Mouse (Mus musculus): Measurements from ENCODE around the gene Ciao2b. TPM values are rescaled to one million over a fixed set of nuclear protein-coding genes. Genes with fewer than 3 reads are reported as not detected.
A peak's percentile ranks its signal among the peaks of the same experiment; 100 is the strongest.

Gene Ciao2b
- total RNA-seq, 2 experiments from 2014 or later: 27.1 to 32.0 TPM

DNA sequence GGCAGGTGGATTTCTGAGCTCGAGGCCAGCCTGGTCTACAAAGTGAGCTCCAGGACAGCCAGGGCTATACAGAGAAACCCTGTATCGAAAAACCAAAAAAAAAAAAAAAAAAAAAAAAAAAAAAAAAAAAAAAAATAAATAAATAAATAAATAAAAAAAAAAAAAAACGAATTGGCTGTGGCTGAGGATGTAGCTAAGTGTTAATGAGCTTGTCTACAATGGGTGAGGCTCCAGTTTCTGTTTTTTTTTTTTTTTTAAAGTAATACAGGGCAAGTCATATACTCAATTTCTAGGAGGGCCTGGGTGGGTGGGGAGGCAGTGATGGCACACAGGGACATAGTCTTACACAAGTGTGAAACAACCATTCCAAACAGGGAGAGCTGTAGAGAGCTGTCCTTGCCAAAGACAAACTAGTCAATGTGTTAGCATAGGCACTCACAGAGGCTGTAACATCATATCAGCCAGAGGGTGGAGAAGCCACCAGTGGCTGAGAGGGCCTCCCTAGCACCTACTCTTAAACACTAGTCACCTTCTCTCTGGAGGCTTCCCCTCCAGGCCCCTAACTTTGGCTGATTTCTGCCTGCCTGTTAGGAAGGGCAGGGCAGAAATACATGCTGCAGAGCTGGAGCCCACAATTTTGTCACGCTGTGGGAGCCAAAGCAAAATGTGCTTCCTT, 14.6 kb downstream of the Ciao2b start:
- DNase-seq: no peak
- intact Hi-C loops (cut with DNase I; ENCODE audit: low total_unique reads): no loop called here

DNA sequence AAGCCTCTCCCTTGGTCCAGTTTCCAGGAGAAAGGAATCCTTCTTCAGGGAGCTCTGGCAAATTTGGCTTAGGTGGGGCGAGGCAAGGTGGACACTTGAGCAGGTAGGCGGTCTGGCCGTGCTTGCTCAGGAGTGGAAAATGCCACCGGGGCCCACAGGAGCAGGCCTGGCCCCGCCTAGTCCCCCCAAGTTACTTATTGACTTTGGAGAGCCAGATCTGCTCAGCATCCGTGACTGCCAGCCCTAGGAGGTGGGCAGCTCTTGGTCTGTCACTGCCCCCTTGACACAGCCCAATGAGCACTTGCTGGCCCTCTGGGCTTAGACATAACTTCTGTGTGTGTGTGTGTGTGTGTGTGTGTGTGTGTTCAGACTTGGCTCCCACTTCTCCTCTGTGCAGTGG, 17.6 kb downstream of the Ciao2b start, which contains the start of gene Cdh16:
Gene Cdh16 (minus strand): TSS at position 236 of the 400 bp plus-strand sequence.
- intact Hi-C loops (cut with DNase I; ENCODE audit: low total_unique reads): no loop called here
- DNase-seq: no peak

DNA sequence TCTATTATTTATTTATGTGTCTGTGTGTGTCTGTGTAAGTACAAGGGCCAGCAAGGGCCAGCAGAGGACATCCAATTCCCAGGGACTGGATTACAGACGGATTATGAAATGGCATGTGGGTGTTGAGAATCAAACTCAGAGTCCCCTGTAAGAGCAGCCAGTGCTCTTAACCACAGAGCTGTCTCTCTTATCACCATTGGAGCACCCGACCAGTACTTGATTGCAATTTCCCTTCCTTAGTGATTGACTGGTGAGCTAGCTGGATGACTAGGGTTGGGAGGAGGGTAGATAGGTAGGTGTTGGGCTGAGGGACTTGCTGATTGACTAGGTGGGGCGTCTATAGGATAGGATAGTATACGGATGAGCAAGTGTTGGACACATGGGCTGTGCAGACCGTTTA, 21.0 kb downstream of the Ciao2b start:
- no peak for DNase-seq
- intact Hi-C loops (cut with DNase I; ENCODE audit: low total_unique reads): no loop called here

DNA sequence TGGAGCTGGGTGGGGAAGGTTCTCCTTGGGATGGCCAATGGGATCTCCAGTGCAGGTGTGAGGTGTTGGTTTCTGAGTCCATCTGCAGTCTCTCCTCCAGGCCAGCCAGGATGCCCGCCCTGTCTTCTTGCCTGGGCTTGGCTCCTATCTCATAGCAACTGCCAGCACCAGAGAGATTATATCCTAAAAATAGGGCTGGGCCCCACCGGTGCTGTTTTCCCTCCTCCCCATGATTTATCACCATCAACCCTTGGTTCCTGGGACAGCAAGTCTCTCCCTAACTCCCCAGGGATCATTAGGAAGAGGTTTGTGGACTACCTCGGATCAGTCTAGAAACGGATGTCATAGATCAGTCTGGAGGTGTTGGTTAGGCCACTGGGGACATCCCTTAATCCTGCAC, 28.6 kb downstream of the Ciao2b start:
- DNase-seq: no peak
- intact Hi-C loops (cut with DNase I; ENCODE audit: low total_unique reads): no loop called here

DNA sequence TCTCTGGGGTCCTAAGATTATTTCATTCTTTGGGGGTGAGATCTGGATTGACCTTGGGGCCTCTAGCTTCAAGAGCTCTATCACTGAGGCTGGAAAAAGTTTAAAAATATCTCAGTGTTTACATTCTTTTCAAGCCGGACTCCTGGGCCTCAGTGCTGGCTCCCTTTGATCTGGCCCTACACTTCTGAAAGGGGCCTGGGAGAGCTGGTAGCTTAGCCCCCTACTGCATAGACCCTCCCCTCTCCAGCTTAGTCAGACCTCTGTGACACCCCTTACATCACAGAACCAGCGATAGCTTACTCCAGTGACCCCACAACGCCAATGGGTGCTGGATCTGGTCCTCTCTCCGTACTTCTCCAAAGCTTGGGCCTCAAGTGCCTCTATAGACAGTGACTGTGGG, 30.2 kb downstream of the Ciao2b start:
- intact Hi-C loops (cut with DNase I; ENCODE audit: low total_unique reads): no loop called here

DNA sequence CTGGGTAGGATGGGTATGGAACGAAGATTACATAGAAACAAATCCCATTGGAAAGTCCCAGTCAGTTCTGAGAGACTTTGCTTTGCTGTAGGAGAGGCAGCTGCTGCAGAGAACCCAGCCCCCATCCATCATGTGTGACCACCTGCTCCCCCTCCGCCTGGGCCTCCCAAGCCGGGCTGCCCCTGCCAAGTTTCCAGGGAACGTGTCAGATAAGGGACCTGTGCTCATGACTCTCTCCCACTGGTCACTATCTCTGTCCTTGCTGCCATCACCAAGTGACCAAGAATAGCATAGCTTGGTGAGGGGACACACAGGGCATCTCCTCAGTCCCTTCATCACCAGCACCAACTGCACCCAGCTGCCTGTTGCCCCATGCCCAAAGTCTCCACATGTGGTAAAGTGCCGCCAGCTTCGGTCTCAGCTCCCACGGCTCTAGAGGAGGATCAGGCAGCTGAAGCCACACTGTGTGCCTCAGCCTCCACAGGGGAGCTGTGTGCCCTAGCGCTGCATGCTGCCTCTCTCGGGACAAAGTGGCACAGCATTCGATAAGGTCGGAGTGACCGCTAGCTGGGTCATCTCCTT, 31.5 kb downstream of the Ciao2b start:
- DNase-seq: no peak
- intact Hi-C loops (cut with DNase I; ENCODE audit: low total_unique reads): no loop called here

More for the DNA sequence above, 30.2 kb downstream of the Ciao2b start:
- no peak for DNase-seq

DNA sequence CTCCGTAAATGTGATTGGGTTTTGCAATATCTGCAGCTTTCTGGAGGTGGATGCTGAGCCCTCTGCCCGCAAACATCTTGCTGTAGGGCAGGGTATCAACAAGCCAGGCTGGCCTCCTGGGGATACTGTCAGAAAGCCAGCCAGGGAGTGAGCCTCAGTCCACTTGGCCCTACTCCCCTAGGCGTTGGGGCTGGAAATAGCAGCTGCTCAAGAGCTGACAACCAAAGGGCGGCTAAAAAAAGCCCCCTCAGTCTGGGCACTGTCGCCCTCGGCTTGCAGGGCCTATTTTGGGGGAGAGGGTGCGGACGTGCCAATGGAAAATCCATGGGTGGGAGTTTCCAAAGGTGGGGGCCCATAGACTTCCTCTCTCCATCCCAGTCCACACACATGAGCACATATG, 32.5 kb downstream of the Ciao2b start:
- DNase-seq: peak; percentile 58
- intact Hi-C loops (cut with DNase I; ENCODE audit: low total_unique reads): no loop called here

DNA sequence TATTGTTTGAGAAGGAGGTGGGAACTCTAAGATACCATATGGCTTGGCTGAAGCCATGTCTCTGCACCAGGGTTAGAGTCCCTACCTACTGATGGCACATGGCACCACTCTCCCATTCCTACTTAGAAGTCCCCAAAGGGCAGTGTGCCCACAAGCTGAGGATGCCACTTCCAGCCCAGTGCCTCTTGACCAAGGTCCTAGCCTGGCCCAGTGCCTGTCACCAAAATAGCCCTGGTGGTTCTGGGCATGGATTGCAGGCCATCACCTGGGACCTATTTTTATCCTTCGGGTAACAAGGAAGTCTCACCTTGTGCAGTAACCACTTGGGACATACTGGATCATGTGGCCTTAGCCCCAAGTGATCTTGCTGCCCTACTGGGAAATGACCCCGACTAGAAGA, 33.8 kb downstream of the Ciao2b start:
- DNase-seq: peak; percentile 75
- intact Hi-C loops (cut with DNase I; ENCODE audit: low total_unique reads): no loop called here

DNA sequence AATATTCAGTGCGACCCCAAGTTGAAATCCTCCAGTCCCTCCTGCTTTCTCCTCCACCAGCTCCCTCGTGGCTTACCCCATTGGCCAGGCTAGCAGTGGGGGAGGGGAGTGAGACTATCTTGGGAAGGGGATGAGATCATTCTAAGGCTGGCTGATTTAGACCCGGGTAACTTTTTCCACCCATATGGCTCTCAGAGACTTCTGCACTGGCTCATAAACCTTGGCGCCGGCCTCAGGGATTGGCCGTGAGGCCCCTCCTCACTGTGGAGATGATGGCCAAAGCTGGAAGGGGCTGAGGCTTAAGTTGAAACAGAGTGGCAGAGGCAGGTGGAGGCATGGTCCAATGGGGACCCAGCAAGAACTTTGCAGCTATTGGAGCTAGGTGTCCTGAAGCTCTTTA, 35.4 kb downstream of the Ciao2b start:
- intact Hi-C loops (cut with DNase I; ENCODE audit: low total_unique reads): no loop called here
- DNase-seq: no peak

DNA sequence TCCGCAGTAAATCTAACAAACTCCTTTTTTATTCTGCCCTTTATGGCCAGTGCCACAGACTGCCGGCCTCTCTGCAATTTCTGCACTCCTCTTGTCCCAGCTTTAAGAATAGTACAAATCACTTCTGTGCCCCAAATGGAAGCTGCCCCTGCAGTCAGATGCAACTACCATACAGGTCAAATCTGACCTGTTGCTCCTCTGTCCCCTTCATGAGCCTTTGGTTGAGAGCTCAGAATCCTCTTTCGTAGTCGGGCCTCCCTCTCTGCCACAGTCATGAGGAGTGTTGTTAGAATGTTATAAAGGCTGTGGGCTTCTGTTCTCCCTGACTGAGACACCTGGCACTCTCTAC, 38.5 kb downstream of the Ciao2b start:
- intact Hi-C loops (cut with DNase I; ENCODE audit: low total_unique reads): loop anchor here (2.0 to 5.0 kb wide), 2 partner anchors 39 to 52 kb away; partner anchors contain the start of gene Ciao2b
- no peak for DNase-seq

DNA sequence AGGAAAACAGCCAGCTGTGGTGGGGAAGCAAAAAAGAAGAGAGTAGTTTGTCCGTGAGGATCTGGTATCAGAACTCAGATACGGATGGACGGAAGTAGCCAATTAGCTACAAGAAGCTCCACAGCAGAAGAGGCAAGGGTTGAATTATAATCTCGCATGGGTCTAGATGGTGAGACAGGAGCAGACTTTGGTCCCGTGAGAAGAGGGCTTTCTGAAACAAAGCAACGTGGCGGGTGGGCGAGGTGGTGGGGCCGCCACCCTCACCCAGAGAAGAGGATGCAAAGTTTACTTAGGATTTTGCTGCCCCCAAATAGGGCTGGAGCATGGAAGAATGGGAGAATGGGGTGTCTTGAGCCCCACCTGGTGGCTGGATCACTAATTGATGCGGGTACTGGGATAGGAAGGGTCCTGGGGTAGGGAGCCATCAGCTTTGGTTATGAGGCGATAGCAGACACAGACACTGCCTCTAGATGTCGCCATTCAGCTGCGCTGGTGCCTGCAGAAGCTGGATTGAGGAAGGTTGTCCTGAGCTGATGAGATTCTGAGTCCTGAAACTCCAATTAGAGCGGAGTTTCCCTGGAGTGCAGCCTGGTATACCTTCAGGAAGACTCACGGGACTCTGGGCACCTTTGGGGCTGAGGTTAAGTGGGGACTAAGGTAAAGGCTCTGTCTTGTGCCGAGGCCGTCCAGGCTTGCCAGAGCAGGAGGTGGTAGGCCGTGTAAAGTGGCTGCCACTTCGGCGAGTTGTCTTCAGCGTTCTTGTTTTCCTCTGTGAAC, 39.1 kb downstream of the Ciao2b start:
- peak; percentile 81 for DNase-seq
- intact Hi-C loops (cut with DNase I; ENCODE audit: low total_unique reads): loop anchor here (2.0 to 5.0 kb wide), 2 partner anchors 40 to 52 kb away; partner anchors contain the start of gene Ciao2b

DNA sequence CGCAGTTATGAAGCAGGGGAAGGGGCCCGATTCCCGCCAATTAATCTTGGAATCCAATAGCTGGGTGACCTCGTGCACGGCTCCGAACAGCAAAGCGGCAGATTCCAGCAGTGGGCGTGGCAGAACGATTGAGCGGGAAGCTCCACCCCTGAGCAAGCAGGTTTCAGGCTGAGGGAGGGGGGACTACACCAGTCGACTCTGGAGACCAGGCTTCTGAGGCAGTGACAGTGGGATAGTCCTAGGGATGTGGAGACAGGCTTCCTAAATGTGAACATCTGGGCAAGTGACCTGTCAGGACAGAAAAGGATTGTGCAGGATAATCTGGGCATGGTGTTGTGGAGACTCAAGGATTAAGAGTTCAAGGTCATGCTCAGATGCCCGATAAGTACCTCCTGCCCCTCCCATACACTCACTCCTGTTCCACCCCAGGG, 39.8 kb downstream of the Ciao2b start:
- intact Hi-C loops (cut with DNase I; ENCODE audit: low total_unique reads): loop anchor here (2.0 to 5.0 kb wide), 2 partner anchors 40 to 53 kb away; partner anchors contain the start of gene Ciao2b
- DNase-seq: no peak

DNA sequence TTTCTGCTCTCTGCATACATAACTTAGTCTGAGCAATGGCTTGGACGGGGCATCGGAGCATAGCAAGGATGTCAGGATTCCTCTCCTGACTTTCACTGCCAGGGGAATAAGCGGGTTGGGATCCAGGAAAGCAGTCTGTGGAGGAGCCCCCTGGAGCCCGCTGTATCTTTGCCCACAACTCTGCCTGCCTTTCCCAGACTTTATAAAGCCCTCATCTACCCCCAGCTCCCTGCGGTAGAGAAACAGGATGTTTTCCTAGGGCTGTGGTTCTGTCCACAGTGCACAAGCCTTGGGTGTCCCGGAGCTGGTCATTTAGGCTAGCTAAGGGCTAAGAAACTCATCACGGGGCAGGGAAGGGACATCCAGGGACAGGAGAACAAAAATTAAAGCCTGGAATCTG, 40.4 kb downstream of the Ciao2b start:
- intact Hi-C loops (cut with DNase I; ENCODE audit: low total_unique reads): loop anchor here (5.0 kb wide), 1 partner anchor 41 kb away; the partner anchor contains the start of gene Ciao2b

DNA sequence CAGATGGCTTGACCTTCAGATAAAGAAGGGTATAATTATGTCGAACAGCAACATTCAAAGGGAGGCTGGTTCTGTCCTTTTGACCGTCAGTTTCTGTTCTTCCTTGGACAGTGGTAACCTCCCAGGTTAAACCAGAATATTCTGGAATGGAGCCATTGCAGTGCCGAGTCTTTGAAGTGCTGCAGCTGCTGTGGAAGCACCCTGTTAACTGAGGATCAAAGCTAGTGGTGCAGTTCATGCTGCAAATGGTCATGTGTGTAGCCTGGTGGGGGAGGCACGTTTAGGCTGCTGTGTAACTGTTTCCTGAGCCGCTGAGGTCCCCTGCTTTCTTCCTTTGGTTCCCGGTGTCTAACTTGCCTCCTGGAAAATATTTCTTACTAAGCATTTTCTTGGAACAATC, 43.3 kb downstream of the Ciao2b start:
- intact Hi-C loops (cut with DNase I; ENCODE audit: low total_unique reads): no loop called here

More for the DNA sequence above, 40.4 kb downstream of the Ciao2b start:
- no peak for DNase-seq

DNA sequence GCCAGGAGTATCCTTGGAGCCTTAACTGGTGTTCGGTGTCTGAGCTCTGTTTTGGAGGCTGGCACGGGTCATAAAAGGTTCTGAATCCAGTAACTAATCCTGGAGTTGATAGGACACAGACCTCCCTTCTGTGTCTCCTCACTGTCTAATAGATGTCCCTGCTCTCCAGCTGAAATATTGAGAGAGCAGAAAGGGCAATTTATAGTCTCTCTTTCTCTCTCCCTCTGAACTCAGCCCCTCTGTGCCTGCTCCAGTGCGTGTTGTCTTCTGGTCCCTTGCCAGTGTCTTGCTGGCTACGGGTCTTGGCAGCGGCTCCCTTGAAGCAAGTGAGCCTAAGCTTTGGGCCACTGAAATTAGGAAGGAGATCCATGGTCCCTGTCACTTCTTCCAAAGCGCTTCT, 44.1 kb downstream of the Ciao2b start:
- intact Hi-C loops (cut with DNase I; ENCODE audit: low total_unique reads): no loop called here
- peak; percentile 33 for DNase-seq

More for the DNA sequence above, 43.3 kb downstream of the Ciao2b start:
- DNase-seq: no peak

DNA sequence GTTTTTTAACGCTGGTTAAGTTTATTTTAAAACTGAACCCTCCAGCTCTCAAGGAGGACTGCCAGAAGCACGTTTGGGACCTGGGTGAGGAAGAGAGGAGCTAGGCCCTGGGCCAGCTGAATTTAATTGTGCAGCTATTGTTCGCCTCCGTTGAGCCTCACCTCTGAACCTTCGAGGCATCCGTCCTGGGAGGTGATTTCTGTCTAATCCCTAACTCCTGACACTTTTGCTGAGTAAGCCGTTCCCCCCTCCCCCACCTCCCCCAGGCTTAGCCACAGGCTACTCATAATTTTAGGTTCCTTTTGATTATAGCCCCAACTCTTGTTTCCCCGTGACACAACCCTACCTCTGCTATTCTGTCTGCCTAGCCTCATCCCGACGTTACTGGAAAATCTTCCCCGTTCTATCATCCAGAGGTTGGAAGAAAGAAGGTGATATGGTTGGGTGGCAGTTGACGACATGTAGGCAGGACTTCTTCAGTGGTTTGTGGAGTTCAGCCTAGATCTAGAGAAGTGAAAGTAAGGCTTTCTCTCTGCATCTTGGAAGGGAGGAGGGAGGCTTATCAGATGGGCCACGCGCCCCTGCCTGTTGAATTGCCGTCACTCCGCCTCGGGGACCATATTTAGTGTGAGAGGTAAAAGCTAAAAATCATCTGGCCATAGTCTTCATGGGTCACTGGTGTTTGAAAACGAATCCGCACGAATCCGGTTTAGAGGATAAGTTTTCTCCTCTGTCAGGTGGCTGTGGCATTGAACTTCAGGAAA, 45.8 kb downstream of the Ciao2b start:
- intact Hi-C loops (cut with DNase I; ENCODE audit: low total_unique reads): no loop called here
- DNase-seq: no peak

DNA sequence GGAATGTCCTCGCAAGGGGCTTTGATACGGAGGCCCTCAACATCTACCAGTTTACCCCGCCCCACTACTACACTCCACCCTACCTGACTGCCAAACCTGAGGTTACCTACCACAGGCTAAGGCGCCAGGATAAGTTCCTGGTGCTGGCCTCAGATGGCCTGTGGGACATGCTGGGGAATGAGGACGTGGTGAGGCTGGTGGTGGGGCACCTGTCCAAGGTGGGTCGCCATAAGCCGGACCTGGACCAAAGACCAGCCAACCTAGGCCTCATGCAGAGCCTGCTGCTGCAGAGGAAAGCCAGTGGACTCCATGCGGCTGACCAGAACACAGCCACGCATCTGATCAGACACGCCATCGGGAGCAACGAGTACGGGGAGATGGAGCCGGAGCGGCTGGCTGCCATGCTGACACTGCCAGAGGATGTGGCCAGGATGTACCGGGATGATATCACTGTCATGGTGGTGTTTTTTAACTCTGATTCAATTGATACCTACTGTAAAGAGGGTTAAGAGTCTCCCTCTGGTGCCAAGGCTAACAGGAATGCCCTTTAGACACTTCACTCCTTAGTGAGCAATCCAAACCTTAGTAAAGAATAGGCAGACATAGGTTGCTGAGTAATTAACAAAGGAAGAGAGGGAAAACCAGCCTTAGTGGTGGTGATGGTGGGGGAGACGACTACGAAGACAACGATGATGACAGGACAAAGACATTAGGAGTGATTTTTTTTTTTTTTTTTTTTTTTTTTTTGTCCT, 47.0 kb downstream of the Ciao2b start:
- DNase-seq: no peak
- intact Hi-C loops (cut with DNase I; ENCODE audit: low total_unique reads): no loop called here

DNA sequence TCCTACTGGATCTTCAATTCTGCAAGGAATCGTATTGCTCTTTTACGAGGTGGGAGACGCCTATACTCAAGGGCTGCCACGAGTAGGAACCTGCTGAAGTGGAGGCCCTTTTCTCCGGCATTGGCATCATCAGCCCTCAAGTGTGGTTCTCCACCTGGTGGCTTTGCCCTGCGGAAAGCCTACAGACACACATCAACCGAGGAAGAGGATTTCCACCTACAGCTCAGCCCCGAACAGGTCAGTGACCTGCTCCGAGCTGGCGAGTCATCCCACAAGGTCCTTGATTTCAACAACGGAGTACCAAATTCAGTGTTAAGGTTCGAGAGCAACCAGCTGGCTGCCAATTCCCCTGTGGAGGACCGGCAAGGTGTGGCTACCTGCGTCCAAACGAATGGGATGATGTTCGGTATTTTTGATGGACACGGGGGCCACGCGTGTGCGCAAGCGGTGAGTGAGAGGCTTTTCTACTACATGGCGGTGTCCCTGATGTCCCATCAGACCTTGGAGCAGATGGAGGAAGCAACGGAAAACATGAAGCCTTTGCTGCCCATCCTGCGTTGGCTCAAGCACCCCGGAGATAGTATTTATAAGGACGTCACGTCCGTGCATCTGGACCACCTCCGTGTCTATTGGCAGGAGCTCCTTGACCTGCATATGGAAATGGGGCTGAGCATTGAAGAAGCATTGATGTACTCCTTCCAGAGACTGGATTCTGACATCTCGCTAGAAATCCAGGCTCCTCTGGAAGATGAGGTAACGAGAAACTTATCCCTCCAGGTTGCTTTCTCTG, 48.0 kb downstream of the Ciao2b start:
- DNase-seq: no peak
- intact Hi-C loops (cut with DNase I; ENCODE audit: low total_unique reads): no loop called here
